Mouse (Mus musculus) ES-E14 (cell line): ENCODE results near the gene Il1rap.

Experiments used
- CHD2 ChIP-seq: IDR thresholded peaks from 2 replicates; pipeline ENCODE4 v1.6.1; 2014; ENCODE audit warnings: mild to moderate bottlenecking, low read depth, low read length, inconsistent platforms
- ZNF384 ChIP-seq: IDR thresholded peaks from 2 replicates; pipeline ENCODE4 v1.6.1; 2012; ENCODE audit warnings: low read depth, low read length, inconsistent platforms

- TF ChIP-seq CHD2 (no peak), ZNF384 (no peak)
These were observed 35.2 kb upstream of the Il1rap start for GRCm38 (mm10) chr16:26546170-26546878.
